Mouse (Mus musculus) splenic B cell, adult 2 months (primary cell): Measurements from ENCODE around the gene Col5a1.

Experiments used
- DNase-seq: peaks from one replicate; pipeline ENCODE4 v3.0.0-alpha.2; 2011; ENCODE audit warnings: low read depth, low spot score
- H3K27me3 ChIP-seq: 2 replicates; pipeline ENCODE4 v1.6.1; 2012; ENCODE audit warnings: mild to moderate bottlenecking, low read length, moderate library complexity, mixed read lengths; ENCODE audit not compliant: control insufficient read depth, poor library complexity, insufficient read depth, severe bottlenecking
- H3K36me3 ChIP-seq: 2 replicates; pipeline ENCODE4 v1.6.1; 2012; ENCODE audit warnings: mild to moderate bottlenecking, low read length, moderate library complexity, mixed read lengths; ENCODE audit not compliant: control insufficient read depth, poor library complexity, insufficient read depth, severe bottlenecking

Gene Col5a1

DNA sequence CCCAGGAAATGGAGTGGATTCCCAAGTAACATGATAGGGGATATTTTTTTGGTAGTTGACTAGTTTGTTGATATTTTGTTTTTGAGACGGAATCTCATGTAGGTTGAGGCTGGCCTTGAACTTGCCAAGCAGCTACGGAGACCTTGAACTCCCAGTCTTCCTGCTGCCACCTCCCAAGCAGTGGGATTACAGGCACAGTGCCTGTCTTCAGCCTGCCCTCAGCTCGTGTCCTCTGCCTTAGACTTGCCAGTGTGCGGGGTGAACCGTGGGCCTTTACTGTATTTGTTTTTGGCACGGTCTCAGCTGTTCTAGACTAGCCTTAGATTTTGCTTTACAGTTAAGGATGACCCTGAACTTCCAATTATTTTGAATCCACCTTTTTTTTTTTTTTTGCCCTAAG lies 37.5 kb downstream of the Col5a1 start:
- no peaks in the 10 kb centered on the region for H3K36me3 ChIP-seq
- no peaks in the 10 kb centered on the region for H3K27me3 ChIP-seq

GRCm38 (mm10) chr2:27924463-27924862 lies 38.2 kb downstream of the Col5a1 start:
- no peaks in the 10 kb centered on the region for H3K36me3 ChIP-seq
- no peaks in the 10 kb centered on the region for H3K27me3 ChIP-seq
- DNase-seq, result no peak

More for the DNA sequence above, 37.5 kb downstream of the Col5a1 start:
- DNase-seq, result no peak

DNA sequence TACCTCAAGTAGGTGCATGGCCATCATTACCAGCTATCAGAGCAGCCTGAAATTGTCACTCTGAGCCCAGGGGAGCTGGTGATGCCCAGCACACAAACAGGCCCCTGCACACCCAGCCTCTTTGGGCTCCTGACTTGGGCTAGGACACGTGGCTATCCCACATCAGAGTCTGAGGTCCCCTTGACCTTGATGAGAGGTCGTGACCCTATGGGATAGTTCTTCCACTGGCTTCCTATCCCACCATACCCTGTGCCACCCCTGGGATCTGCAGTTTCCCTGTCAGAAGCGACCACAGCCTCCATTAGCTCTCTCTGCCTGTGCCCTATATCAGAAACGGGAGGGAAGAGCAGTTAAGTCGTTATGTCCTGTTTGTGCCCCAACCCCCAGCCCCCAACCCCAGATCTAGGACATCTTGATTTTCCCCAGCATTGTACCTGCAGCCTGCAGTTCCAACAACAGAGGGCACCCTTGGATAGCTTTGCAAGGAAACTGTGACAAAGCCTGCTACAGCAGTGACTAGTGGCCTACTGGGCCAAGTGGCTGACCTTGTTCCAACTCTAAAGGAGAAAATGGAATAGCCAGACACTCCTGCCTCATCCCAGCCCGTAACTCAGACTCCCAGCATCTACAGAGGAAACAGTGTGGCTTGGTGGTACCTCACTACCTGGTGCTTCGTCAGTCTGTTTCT lies 40.4 kb downstream of the Col5a1 start:
- DNase-seq, result no peak
- no peaks in the 10 kb centered on the region for H3K27me3 ChIP-seq
- no peaks in the 10 kb centered on the region for H3K36me3 ChIP-seq

DNA sequence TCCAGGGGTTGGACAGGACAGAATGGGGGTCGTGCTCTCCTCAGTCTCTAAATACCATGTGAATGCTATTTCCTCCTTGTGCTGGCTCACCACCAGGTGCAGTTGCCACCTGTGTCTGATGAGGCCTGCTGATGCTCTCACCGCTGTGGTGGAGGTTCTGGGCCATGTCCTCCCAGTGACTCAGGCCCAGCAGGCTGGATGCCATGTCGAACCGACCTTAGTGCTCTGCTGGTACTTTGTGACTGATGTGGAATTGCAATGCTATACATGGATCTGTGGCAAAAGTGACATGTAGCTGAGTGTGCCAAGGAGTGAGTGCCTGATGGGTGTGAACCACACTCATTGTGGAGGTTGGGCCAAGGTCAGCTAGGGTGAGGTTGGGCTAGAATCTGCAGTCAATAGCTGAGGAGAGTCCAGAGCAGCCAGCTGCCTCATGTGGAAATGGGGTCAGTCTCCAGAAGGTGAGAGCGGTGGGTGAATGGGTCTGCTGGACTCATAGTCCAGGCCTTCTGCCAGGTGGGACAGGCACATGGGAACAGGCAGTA lies 44.3 kb downstream of the Col5a1 start:
- Histone ChIP-seq H3K36me3 (no peaks in the 10 kb centered on the region), H3K27me3 (no peaks in the 10 kb centered on the region)
- no peak for DNase-seq

GRCm38 (mm10) chr2:27931130-27931529 lies 44.9 kb downstream of the Col5a1 start:
- no peak for DNase-seq
- H3K36me3 ChIP-seq, result no peaks in the 10 kb centered on the region
- H3K27me3 ChIP-seq, result no peaks in the 10 kb centered on the region

DNA sequence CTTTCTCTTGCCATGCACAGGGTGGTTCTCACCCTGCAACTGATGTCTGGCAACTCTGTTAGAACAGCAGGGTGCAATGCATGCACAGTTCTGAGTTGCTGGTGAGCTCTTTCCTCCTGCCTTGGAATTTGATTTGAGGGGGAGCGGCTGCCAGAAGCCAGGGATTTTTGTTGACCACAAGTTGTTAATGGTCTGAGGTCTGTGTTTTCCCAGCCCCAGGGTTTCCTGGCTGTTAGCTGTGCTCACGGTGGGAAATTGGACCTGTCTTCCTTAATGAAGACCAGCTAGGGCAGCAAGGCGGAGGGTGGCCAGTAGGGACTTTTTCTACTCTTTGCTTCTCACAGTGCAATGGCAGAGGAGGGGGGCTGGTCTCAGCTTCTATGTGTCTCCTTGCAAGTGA lies 45.7 kb downstream of the Col5a1 start:
- H3K27me3 ChIP-seq, result no peaks in the 10 kb centered on the region
- DNase-seq, result no peak
- H3K36me3 ChIP-seq, result no peaks in the 10 kb centered on the region

- H3K27me3 ChIP-seq, result no peaks in the 10 kb centered on the region
- no peaks in the 10 kb centered on the region for H3K36me3 ChIP-seq
- no peak for DNase-seq
These were observed 48.0 kb downstream of the Col5a1 start for GRCm38 (mm10) chr2:27934269-27934668.

DNA sequence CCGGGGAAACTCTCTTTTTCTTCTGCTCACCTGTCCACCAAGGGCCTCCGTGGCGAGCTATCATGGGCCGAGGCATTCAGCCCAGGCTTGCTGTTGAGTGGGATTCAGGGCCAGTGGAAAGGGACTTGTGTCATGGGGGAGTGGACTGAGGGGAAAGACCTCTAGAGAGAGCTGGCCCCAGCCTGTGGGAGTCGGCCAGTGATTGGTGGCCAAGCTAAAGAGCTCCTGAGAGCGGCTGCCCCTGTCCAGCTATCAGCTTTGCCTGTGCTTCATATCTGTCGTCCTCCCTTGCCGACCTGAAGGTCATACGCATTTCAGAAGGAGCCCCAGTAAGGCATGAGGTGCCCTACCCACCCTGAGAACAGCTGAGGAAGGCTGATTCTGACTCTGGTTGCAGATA lies 48.6 kb downstream of the Col5a1 start:
- Histone ChIP-seq H3K36me3 (no peaks in the 10 kb centered on the region), H3K27me3 (no peaks in the 10 kb centered on the region)
- no peak for DNase-seq

DNA sequence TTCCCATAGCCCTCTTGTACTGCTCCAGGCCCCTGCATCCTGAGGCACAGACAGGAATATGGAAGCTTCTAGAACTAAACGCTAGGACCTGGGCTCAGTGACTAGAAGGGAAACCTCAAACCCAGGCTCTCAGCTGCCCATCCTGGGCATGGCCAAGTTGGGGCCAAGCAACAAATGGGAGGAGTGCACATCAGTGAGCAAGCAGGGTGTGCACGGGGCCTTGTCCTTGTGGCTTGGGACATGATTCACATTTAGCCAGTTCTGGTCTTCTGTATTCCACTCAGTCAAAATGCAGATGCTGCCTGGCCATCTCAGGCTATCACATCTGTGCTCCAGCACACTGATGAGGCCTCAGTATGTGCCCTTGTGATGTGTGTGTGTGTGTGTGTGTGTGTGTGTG lies 49.2 kb downstream of the Col5a1 start:
- no peaks in the 10 kb centered on the region for H3K27me3 ChIP-seq
- no peak for DNase-seq
- H3K36me3 ChIP-seq, result no peaks in the 10 kb centered on the region

DNA sequence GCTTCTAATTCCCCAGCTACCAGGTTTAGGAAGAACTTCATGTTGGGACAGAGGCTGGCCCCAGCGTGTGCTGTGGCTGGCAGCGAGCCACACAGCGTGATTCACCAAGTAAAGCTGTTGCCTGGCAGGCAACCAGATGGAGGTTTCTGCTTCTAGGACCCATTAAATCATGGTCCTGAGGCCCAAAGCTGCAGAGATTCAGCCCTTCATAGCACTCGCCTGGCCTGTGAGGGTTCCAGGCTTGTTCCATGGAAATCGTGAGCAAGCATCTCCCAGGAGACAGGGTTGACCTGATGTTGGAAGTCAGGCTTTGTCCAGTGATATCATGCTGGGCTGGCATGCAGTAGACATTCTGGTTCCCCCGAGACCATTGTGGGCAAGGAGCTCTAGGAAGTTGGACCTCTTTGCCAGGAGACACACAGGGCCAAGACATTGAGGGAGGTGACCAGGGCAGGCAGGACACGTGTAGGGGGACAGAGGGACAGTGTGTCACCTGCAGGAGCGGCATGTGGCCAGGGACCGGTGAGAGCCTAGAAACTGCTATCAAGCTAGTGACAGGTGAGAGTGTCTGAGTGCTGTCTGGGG lies 50.5 kb downstream of the Col5a1 start:
- Histone ChIP-seq H3K36me3 (no peaks in the 10 kb centered on the region), H3K27me3 (no peaks in the 10 kb centered on the region)
- no peak for DNase-seq

DNA sequence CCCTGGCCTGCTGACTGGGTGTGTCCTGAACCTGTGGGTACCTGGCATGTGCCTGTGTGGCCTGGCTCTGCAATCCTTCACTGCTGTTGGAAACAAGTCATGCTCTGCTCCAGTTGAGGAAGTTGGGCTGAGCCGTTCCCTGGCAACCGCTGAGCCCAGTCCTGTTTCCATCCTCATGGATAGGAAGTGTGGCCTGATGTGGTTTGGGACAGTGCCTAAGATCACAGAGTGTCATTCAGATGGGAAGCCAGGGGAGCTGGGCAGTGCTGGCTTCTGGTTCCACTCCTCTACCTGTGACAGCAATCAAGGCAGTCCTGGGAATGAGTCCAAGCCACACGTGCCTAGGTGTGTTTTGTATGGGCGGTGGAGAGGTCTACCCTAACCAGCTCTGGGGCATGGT lies 53.2 kb downstream of the Col5a1 start:
- DNase-seq, result no peak
- Histone ChIP-seq H3K36me3 (no peaks in the 10 kb centered on the region), H3K27me3 (no peaks in the 10 kb centered on the region)

GRCm38 (mm10) chr2:27940144-27940543 lies 53.9 kb downstream of the Col5a1 start:
- no peaks in the 10 kb centered on the region for H3K27me3 ChIP-seq
- no peaks in the 10 kb centered on the region for H3K36me3 ChIP-seq
- DNase-seq, result no peak

DNA sequence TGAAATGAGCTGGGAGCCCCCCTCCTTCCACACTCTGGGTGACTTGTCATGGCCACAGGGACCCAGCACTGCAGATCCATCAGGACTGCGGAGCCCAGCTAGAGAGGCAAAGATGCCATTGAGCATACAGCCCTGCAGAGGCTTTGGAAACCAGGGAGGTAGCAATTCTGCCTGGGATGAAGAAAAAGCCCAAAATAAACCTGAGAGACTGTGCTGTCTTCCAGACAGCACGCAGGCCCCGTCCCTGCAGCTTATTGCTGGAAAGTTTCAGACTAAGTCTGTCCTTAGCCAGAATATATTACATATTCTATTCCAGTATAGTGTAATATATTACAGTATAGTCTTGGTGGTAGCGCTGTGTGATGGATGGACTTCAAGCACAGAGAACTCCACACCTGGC lies 61.0 kb downstream of the Col5a1 start:
- DNase-seq, result no peak
- no peaks in the 10 kb centered on the region for H3K36me3 ChIP-seq
- no peaks in the 10 kb centered on the region for H3K27me3 ChIP-seq

DNA sequence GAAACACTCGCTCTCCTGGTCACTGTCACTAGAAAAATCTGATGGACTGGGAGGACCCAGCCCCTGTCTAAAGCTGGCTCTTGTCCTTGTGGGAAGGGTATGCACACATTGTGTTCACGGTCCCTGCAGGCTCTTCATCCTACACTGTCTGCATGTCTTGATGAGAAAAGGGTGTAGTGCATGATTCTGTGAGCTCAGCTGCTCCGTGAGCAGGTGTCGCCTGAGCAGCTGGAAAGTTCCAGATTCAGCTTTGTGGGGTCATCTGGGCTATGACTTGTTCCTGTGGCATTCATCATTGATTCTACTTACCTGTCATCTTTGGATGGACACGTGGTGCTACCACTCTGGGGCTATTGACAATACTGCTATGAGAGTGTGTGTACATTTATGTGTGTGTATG lies 61.7 kb downstream of the Col5a1 start:
- DNase-seq, result no peak
- H3K27me3 ChIP-seq, result no peaks in the 10 kb centered on the region
- no peaks in the 10 kb centered on the region for H3K36me3 ChIP-seq

DNA sequence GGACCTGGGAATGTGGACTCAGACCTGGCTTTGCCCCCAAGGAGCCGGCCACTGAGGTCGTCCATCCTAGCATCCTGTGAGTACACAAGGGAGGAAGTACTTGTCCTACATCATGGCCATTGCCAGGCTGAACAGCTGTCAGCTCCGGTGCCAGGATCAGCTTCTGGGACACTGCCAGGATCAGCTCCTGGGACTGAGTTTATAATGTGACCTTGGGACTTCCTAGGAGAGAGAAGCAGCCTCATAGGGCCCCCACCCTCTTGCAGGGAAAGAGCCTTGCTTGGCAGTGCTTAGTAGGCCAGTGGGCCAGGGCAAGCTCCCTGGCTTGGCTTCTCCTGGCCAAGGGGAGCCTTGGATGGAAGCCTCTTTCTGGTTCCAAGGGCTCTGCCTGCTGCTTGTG lies 67.6 kb downstream of the Col5a1 start:
- DNase-seq, result no peak
- H3K36me3 ChIP-seq, result no peaks in the 10 kb centered on the region
- no peaks in the 10 kb centered on the region for H3K27me3 ChIP-seq

DNA sequence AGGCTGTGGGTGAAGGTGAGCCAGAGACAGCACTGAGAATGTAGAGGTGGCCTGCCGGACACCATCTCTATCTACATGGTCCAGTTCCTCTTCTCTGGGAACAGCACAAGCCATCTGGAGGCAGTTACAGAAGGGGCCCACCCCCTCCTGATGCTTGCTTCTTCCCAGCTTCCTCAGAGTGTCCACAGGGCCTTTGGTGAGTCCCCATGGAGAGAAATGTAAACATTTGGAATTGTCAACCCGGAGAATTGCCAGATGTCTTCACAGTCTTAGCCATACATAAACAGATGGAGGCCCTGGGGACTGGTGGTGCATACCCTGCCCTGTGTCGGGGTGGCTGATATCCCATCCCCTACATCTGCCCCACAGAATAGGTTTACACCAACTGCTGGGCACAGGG lies 68.7 kb downstream of the Col5a1 start:
- no peaks in the 10 kb centered on the region for H3K36me3 ChIP-seq
- no peak for DNase-seq

More for the DNA sequence above, 68.7 kb downstream of the Col5a1 start:
- no peaks in the 10 kb centered on the region for H3K27me3 ChIP-seq
